Mouse (Mus musculus) thymus, postnatal 36 days (tissue): Measurements from ENCODE around the gene Flg.

Experiments
- DNase-seq, 2 experiments: peaks; one replicate each; pipeline ENCODE4 v3.0.0; 2022; ENCODE audit warnings: mixed read lengths in 2 of 2

Gene Flg

DNA sequence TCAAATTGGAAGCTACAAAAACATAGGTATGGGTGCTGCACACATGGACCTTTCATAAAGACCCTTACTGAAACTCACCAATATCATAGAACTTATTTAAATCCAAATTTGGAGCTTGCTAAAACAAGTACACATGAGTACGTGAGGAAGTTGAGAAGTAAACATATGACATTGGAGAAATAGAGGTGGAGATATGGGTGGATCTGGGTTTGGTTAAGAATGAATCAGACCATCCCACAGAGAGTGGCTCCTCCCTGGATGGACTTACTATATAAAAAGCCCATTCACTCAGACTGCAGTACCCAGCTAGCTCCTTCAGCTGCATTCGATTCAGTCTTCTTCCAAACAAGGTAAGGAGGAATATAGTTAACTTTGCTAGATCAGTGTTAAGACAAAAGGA, at the start of gene Flg:
Flg (plus strand) TSS at position 301 of the 400 bp plus-strand sequence.
- no peak for DNase-seq

- DNase-seq, result no peak
These were observed 24.2 kb downstream of the Flg start for GRCm38 (mm10) chr3:93297542-93297941.

GRCm38 (mm10) chr3:93299832-93300231, 26.5 kb downstream of the Flg start:
- no peak for DNase-seq

- DNase-seq, result no peak
These were observed 28.6 kb downstream of the Flg start for GRCm38 (mm10) chr3:93301896-93302295.

DNA sequence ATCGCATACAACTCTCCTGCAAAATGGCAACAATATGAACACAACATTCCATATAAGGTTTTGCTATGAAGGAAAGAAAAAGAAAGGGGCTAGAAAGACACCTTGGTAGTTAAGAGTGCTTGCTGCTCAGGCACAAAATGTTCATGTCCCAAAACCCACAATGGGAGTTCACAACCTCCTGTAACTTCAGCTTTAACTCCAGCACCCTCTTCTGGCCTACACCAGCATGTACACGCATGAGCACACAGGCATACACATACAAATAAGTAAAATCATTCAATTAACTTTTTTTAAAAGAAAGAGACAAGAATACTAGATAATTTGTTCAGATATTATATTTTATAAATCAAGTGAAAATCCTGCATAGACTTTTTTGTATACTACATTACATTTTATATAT, 32.8 kb downstream of the Flg start:
- DNase-seq, result no peak

- no peak for DNase-seq
These were observed 38.0 kb downstream of the Flg start for GRCm38 (mm10) chr3:93311371-93311770.

- no peak for DNase-seq
These were observed 41.1 kb downstream of the Flg start for GRCm38 (mm10) chr3:93314388-93314787.

DNA sequence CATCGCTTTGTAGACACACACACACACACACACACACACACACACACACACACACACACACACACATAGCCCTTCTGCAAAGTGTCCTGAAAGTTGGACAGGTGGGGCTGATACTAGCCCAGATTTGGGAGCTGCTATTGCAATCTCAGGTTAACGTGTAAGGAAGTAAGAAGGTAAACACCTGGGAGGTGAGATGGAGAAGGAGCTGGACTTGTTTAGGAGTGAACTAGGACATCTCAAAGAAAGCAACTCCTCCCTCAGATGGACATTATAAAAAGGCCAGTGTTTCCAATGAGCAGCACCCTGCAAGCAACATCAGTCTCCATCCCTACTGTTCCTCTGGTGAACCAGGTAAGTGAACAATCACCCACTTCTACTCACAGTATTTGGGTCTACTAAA, 46.1 kb downstream of the Flg start, which contains the start of gene Hrnr:
Hrnr (plus strand) TSS at position 301 of the 400 bp plus-strand sequence.
- DNase-seq, result no peak

DNA sequence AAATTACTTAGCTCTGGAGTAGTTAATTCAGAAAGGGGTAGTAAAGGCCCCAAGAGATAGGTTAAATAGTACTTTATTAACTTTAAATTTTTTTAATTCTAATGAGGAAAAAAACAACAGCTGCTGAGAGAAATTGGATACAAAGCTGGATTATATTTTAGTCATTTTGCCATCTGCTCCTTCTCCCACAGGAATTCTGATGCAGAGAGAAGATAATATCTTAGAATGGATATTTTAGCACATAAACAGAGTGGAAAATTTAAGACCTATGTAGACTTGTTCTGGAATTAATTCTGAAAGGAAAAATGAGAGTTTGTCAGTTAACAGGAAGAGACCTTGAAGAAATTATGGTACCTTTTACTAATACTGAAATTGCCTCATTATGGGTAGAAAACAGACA, 64.4 kb downstream of the Flg start:
- no peak for DNase-seq

- DNase-seq, result no peak
These were observed 66.7 kb downstream of the Flg start for GRCm38 (mm10) chr3:93340021-93340420.
